ENCODE assay signal across 13 mouse cellular contexts in genomic region chr11:62929799-62930198, GRCm38 (mm10). TPM values are rescaled to one million over a fixed set of nuclear protein-coding genes. Genes with fewer than 3 reads are reported as not detected.
DNase-seq lines count a peak whose midpoint lies in the region; ATAC-seq and TF ChIP-seq lines count a peak whose summit lies in the region.
"Had no signal": no experiment of that assay in that cellular context is flagged by ENCODE, and none has a peak within 500 bp of the region (broad histone marks: within the 10 kb centered on the region; RNA-seq: fewer than 3 reads in every experiment).

No protein-coding gene starts in this region.

- TF ChIP-seq EP300 in liver, embryonic 14.5 days (IDR thresholded peaks at IDR 0.05; ENCODE audit: low read depth): peak; percentile 56; the same call in 1 of the 2 replicates

- no peaks in the 10 kb centered on the region for H3K27me3 ChIP-seq in liver, embryonic 14.5 days (ENCODE audit: control insufficient read depth, insufficient read depth, low read length)
- H3K27me3 ChIP-seq: embryonic facial prominence, embryonic 15.5 days had no signal

- peaks cover 0 to 16% of the 10 kb centered on the region in 2 experiments; a peak in 3 of 4 replicates for H3K4me1 ChIP-seq in liver, embryonic 14.5 days (replicated peaks; ENCODE audit: control insufficient read depth in 2 of 2, insufficient read depth in 2 of 2, low read length in 1 of 2)
- H3K4me1 ChIP-seq: embryonic facial prominence, embryonic 15.5 days had no signal

- H3K9me3 ChIP-seq in liver, embryonic 14.5 days (ENCODE audit: control insufficient read depth, low read length): no peaks in the 10 kb centered on the region
- H3K9me3 ChIP-seq: embryonic facial prominence, embryonic 15.5 days had no signal

- no peak overlapping the region for H3K27ac ChIP-seq in liver, embryonic 14.5 days
- H3K27ac ChIP-seq: embryonic facial prominence, embryonic 15.5 days had no signal

- WGBS in liver, embryonic 14.5 days (ENCODE audit: insufficient replicate concordance): 10% methylated on average over 3 of the region's 3 CpGs

- H3K36me3 ChIP-seq in liver, embryonic 14.5 days (replicated peaks; ENCODE audit: control insufficient read depth, insufficient read depth, low read depth): no peaks in the 10 kb centered on the region
- H3K36me3 ChIP-seq: embryonic facial prominence, embryonic 15.5 days had no signal

- ATAC-seq in liver, embryonic 14.5 days (ENCODE audit: insufficient read depth): peak; percentile 91

- DNase-seq in adrenal gland, postnatal 14 days: peak; percentile 26
- no peak for DNase-seq in adrenal gland, postnatal 4 days (ENCODE audit: low spot score in 2 of 2)
- DNase-seq in CD4-positive helper T cell, adult 2 months (ENCODE audit: low read depth, low spot score): peak; percentile 13
- DNase-seq in kidney, adult 18-20 months: peak; percentile 35
- DNase-seq in liver, embryonic 14.5 days (ENCODE audit: low read depth in 3 of 3, low spot score in 3 of 3): peak; percentile 37 to 59 (median 38)
- no peak for DNase-seq in retina, embryonic 14.5 days (ENCODE audit: low spot score)
- DNase-seq in gastrocnemius, postnatal 36 days: no peak
- no peak for DNase-seq in right cerebral cortex, adult 18-20 months
- DNase-seq: layer of hippocampus, postnatal 36 days had no signal

- no peak; the same call in 1 of the 2 replicates for TF ChIP-seq CTCF in liver, embryonic 14.5 days (IDR thresholded peaks at IDR 0.05; ENCODE audit: low read depth)

- H3K4me3 ChIP-seq in liver, embryonic 14.5 days (ENCODE audit: insufficient read depth in 1 of 2, low read depth in 2 of 2, low read length in 2 of 2): no peak overlapping the region
- H3K4me3 ChIP-seq: embryonic facial prominence, embryonic 15.5 days; megakaryocyte, embryonic 14.5 days had no signal

- intact Hi-C loops in gastrocnemius, postnatal 36 days (cut with DNase I): no loop called here

- H3K4me2 ChIP-seq in liver, embryonic 14.5 days (ENCODE audit: low read depth): no peak overlapping the region
- H3K4me2 ChIP-seq: embryonic facial prominence, embryonic 15.5 days had no signal

- H3K9ac ChIP-seq in liver, embryonic 14.5 days (replicated peaks): no peak overlapping the region
- H3K9ac ChIP-seq: embryonic facial prominence, embryonic 15.5 days had no signal

RNA-seq across cellular contexts. Expression of gene Cdrt4, which starts 21.2 kb away (rescaled TPM):
- not detected in 2 replicates for total RNA-seq in adrenal gland, postnatal 14 days (2021)
- under 1 TPM in 1 of 2 experiments, not detected in 1; 0.73 TPM for total RNA-seq in adrenal gland, postnatal 4 days (2021)
- not detected in 2 replicates for polyA plus RNA-seq in liver, embryonic 14.5 days (2012; rRNA removed)
- polyA plus RNA-seq in liver, embryonic 14.5 days (2014; fragmentation: Nextera tagmentation; extraction: Ambion mirVana): not detected in 2 replicates
- not detected for total RNA-seq in gastrocnemius, postnatal 36 days (2021)
- total RNA-seq: heart, adult 18-20 months had no signal
- polyA plus RNA-seq: stomach, embryonic 14.5 days had no signal

RNA-seq across cellular contexts. Expression of gene Tvp23b, which starts 50.5 kb away (rescaled TPM):
- 33.6 and 34.4 TPM in 2 replicates for total RNA-seq in adrenal gland, postnatal 14 days (2021)
- total RNA-seq in adrenal gland, postnatal 4 days (2021): 10 to 100 TPM; 34.4 to 41.1 TPM
- polyA plus RNA-seq in liver, embryonic 14.5 days (2012; rRNA removed): 8.5 and 12.9 TPM in 2 replicates
- 25.3 and 26.3 TPM in 2 replicates for polyA plus RNA-seq in liver, embryonic 14.5 days (2014; fragmentation: Nextera tagmentation; extraction: Ambion mirVana)
- total RNA-seq in gastrocnemius, postnatal 36 days (2021): 1 to 10 TPM; 5.9 to 6.6 TPM

Comparison
In these comparisons a context has a peak if more than half of its experiments do, and no peak if none do; other contexts are left out.
1. DNase-seq: peak in adrenal gland, postnatal 14 days (single experiment), CD4-positive helper T cell, adult 2 months (single experiment), kidney, adult 18-20 months (single experiment) and liver, embryonic 14.5 days (3 of 3); none in adrenal gland, postnatal 4 days (0 of 2), retina, embryonic 14.5 days (single experiment), gastrocnemius, postnatal 36 days (0 of 2) and right cerebral cortex, adult 18-20 months (single experiment).